Mouse (Mus musculus): ENCODE measurements around the gene Ccdc71.

Ccdc71 gene

DNA sequence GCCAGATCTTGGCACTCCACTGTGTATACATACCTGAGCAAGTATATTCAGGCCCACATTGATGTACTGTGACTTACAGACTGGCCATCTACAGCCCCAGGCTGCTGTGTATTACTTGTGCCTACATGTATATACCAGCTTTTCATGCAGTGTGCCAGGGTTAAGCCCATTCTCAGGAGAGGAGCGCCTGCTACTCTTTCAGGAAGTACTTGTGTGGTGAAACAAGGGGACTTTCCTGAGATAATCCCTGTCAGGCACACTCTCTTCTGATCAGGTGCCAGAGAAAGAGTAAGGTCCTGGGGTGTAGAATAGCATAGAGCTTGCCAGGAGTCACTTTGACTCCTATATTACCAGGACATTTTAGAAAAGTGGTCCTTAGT is 398 bp upstream of the Ccdc71 start:
- no peak for DNase-seq

- peak; percentile 44 to 61 for DNase-seq
Observed at GRCm38 (mm10) chr9:108461181-108461631, 879 bp downstream of the Ccdc71 start, which contains the start of gene Klhdc8b. Gene Klhdc8b, minus strand, starts transcription at chr9:108461581.

DNA sequence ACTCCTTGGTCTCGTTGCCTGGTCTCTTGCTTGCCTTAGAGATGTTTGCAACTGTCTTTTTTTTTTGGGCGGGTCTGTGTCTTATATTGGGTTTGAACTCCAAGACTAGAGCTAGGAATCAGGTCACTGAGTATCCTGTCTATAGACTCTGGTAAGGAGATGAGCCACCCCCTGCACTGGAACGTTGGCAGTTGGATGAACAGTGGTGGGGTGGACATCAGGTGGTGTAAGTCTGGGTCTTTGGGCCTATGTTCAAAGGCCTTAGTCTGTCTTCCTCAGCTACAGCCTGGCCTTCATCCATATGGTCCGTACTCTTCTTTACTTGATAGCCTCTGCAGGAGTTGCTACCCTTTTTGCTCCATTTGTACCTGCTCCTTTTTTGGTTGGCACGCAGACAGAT is 1.3 kb downstream of the Ccdc71 start:
- no peak for DNase-seq

GRCm38 (mm10) chr9:108462192-108462591 is 1.9 kb downstream of the Ccdc71 start:
- peak; percentile 67 to 74 for DNase-seq

DNA sequence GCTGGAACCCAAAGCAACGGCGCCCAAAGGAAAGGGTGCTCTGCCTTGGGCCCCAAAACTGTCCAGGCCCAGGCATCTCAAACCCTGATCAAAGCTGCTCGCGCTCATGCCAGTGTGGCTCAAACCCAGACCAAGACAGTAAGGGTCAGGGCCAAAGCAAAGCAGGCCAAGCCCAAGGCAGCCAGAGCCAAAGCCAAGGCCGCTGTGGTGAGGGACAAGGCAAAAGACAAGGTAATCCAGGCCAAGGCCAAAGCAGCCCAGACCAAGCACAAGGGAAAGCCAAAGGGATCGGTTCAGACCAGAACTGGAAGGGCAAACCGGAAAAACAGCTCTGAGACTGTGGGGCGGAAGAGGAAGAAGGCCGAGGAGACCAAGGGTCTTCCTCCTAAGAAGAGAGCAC is 3.4 kb downstream of the Ccdc71 start:
- no peak for DNase-seq

DNA sequence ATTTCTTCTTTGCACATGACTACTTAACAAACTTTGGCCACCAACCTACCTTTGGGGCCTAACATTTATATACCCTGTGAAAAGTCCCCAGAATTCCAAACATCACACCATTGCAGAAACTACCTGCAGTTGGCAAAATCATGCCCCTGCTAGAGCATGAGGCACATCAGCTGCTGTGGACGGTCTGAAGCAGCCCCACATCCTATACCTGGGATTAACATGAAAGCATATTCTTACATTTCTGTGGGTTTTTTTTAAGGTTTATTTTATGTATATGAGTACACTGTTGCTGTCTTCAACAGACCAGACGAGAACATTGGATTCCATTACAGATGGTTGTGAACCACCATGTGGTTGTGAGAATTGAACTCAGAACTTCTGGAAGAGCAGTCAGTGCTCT is 5.9 kb downstream of the Ccdc71 start:
- DNase-seq = no peak

DNA sequence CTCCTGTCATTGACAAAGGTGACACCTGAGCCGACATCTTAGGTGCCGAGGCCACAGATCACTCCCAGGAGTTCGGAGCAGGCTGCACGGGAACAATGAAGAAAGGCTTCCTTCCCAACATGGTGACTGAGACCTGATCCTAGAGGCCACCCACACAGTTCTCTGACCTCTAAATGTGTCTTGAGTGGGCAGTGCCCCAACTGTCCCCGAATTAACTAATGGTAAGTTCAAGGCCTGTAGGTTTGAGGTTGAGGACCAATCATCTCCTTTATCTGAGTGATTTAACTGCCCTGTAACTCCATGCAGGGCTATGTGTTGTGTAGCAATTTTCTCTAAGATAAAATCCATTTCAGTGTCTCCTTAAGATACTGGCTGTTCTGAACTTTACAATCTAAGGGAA is 9.1 kb downstream of the Ccdc71 start:
- no peak for DNase-seq

GRCm38 (mm10) chr9:108469845-108470244 is 9.5 kb downstream of the Ccdc71 start:
- DNase-seq = no peak

DNA sequence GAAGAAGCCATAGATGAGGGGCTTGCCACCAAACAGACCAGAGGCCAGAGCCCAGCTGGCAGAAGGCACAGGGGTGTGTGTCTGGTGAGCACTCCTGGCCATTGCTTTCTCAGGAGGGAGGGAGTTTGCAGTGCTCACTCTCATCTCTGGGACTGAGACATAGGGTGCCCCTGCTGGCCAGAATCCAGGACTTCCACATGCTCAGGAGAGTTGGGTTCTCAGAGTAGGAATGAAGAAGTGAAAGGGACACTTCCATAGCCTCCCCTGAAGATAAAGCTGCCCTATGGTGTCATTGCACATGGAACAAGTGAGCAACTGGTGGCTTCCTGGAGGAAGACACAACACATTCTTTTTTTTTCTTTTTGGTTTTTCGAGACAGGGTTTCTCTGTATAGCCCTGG is 14.2 kb downstream of the Ccdc71 start:
- peak in 1 of 2 experiments; percentile 36 for DNase-seq

DNA sequence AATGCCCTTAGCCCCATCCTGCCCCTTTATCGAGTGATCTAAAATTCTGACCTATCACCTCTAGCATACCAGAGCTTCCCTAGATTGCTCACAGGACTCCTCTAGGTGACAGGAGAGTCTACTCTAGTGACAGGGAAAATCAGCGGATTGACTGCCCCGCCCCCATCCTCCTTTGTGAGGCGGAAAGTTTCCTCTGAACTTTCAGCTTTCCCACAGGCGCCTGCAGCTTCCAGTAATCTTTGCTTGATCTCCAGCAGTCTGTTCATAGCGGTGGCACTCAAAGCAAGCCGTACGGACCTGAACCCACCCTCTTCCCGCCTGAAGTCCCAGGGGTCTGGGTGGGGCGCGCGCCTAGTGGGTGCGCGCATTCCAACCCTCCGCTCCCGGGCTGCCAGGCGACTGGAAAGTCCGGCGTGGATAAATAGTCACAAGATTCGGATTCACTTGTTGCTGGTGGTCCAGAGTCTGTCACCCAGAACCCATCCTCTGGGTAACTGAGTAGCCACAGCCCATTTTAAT is 18.4 kb downstream of the Ccdc71 start:
- DNase-seq = peak; percentile 90 to 94

- DNase-seq = peak in 1 of 2 experiments; percentile 39
Observed at GRCm38 (mm10) chr9:108479241-108479640, 18.9 kb downstream of the Ccdc71 start.

DNA sequence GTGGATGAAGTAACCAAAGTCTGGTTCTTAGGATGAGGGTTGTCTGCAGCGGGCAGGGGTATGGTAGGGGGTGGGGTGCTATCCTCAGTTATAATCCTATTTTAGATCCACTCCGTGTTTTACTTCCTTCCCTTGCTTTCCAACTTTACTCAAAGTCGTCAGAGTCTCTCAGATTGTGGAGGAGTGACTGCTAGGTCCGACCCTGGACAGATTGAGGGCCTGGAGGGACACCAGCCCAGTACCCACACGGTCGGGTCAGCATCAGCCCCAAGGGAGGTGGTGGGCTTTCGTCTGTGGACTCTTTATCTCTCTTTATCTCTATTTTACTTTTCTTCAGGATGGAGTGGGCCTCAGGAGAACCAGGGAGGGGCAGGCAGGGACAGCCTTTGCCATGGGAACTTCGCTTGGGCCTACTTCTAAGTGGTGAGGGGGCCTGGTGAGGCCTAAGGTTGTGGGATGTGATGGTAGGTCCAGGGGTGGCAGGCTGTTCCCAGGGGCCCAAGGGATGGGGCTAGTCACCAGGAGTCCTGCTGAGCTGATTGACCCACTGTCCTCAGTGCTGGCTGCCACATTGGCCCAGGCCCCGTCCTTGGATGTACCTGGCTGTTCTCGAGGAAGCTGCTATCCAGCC is 19.5 kb downstream of the Ccdc71 start, which contains the start of gene Lamb2:
TSS of gene Lamb2 (plus strand) at position 16 of the 631 bp plus-strand sequence.
- DNase-seq = peak; percentile 59 to 71

DNA sequence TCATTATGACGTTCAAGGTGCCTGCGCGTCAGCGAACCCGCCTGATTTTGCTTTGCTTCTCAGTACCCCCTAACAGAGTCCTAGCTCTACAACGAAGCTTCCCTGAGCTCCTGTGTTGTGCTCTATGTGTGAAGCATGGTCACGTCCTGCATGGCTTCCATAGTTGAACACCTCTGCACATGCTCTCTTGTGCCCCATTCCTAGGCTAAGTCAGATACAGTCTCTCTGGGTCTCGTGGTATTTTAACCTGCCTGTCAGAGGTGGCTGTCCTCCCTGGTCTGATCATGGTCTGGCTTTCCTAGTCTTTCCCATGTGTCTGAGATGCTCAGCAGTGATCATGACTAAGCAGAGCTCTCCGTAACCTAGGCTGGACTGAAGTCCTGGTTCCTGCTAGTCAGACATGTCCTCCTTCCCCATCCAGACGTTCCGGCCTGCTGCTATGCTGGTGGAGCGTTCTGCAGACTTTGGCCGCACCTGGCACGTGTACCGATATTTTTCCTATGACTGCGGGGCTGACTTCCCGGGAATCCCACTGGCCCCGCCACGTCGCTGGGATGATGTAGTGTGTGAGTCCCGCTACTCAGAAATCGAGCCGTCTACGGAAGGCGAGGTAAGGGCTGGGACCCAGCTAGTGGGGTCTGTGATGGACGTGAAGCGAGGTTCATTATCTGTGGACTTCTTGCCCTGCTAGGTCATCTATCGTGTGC is 20.6 kb downstream of the Ccdc71 start:
- DNase-seq = no peak

DNA sequence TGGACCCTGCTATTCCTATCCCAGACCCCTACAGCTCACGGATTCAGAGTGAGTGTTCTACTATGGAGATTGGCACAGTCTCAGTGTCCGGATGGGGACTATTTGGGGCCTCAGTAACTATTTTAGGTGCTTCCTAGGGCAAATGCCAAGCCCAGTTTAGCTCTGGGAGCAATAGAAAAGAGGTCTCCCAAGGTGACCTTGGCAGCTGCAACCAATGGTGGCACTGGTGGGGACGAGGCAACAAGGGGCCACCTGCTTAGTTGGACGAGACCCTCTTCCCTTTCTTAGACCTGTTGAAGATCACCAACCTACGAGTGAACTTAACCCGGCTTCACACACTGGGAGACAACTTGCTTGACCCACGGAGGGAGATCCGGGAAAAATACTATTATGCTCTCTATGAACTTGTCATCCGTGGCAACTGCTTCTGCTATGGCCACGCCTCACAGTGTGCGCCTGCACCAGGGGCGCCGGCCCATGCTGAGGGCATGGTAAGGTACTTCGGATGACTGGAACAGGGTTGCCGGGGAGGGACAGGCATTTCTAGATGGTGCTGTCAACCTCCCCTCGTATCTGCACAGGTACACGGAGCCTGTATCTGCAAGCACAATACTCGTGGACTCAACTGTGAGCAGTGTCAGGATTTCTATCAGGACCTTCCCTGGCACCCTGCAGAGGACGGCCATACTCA is 21.3 kb downstream of the Ccdc71 start:
- DNase-seq = no peak

- DNase-seq = no peak
Observed at GRCm38 (mm10) chr9:108483051-108483790, 22.9 kb downstream of the Ccdc71 start.

- no peak for DNase-seq
Observed at GRCm38 (mm10) chr9:108484021-108484420, 23.7 kb downstream of the Ccdc71 start.

DNA sequence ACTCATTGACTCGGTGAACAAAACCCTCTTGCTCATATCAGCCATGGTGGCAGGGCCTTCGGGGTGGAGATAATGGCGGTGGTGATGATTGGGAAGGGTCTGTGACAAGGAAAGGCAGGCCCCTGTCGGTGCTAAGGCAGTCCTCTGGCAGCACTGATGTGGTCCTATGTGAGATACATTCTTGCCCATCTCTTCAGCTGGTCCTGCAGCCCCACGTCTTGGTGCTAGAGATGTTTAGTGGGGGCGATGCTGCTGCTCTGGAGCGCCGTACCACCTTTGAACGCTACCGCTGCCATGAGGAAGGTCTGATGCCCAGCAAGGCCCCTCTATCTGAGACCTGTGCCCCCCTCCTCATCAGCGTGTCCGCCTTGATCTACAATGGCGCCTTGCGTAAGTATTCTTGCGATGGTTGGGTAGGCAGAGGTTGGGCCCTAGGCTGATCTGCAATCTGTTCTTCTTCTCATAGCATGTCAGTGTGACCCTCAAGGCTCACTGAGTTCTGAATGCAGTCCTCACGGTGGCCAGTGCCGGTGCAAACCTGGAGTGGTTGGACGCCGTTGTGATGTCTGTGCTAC is 25.1 kb downstream of the Ccdc71 start:
- DNase-seq = no peak

DNA sequence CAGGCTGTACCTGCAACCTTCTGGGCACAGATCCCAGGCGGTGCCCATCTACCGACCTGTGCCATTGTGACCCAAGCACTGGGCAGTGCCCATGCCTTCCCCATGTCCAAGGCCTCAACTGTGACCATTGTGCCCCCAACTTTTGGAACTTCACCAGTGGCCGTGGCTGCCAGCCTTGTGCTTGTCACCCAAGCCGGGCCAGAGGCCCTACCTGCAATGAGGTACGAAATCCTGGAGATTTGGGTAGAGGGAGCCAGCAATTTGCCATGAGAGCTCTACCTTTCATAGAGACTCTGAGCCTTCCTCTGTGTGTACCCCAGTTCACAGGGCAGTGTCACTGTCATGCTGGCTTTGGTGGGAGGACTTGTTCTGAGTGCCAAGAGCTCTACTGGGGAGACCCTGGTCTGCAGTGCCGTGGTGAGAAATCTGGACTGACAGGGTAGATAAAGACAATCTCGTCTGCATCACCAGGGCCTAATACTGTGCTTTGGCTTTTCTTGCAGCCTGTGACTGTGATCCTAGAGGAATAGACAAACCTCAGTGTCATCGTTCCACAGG is 26.7 kb downstream of the Ccdc71 start:
- no peak for DNase-seq

GRCm38 (mm10) chr9:108488403-108488802 is 28.1 kb downstream of the Ccdc71 start:
- no peak for DNase-seq

- DNase-seq = no peak
Observed at GRCm38 (mm10) chr9:108489215-108489614, 28.9 kb downstream of the Ccdc71 start.

GRCm38 (mm10) chr9:108489702-108490558 is 29.6 kb downstream of the Ccdc71 start:
- no peak for DNase-seq

Measured in kidney, postnatal 4 days (tissue).